Mouse (Mus musculus) telencephalon, adult 2 months (tissue): ENCODE data around the gene Adamtsl3.

Source experiments
- DNase-seq: peaks from one replicate; pipeline ENCODE4 v3.0.0-alpha.2; 2011; ENCODE audit warnings: low read depth, low spot score

The Adamtsl3 gene

GRCm38 (mm10) chr7:82422561-82422960 is 87.1 kb downstream of the Adamtsl3 start:
- no peak for DNase-seq

- no peak for DNase-seq
These were observed 88.1 kb downstream of the Adamtsl3 start for GRCm38 (mm10) chr7:82423602-82424001.

GRCm38 (mm10) chr7:82424281-82424680 is 88.8 kb downstream of the Adamtsl3 start:
- no peak for DNase-seq

GRCm38 (mm10) chr7:82425374-82425773 is 89.9 kb downstream of the Adamtsl3 start:
- no peak for DNase-seq

GRCm38 (mm10) chr7:82429447-82429846 is 94.0 kb downstream of the Adamtsl3 start:
- no peak for DNase-seq

- DNase-seq, result no peak
These were observed 96.1 kb downstream of the Adamtsl3 start for GRCm38 (mm10) chr7:82431572-82431971.

DNA sequence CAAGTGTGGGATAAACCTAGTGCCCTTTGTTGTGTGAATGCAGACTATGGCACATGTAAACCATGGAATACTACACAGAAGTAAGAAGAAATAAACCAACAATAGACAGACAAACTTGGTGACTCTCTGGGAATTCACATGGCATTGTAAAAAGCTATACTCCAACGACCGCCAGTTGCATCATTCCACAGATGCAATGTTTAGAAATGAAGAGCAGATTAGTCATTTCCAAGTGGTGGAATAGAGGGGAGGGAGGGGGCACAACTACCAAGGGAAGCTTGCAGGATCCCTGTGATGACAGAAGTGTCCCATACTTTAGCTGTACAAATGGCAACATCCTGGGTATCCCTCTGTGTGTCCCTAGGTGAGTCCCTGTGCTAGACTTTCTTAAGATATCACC is 97.7 kb downstream of the Adamtsl3 start:
- no peak for DNase-seq

- no peak for DNase-seq
These were observed 122.9 kb downstream of the Adamtsl3 start for GRCm38 (mm10) chr7:82458376-82458775.

- DNase-seq, result no peak
These were observed 127.5 kb downstream of the Adamtsl3 start for GRCm38 (mm10) chr7:82462921-82463523.

DNA sequence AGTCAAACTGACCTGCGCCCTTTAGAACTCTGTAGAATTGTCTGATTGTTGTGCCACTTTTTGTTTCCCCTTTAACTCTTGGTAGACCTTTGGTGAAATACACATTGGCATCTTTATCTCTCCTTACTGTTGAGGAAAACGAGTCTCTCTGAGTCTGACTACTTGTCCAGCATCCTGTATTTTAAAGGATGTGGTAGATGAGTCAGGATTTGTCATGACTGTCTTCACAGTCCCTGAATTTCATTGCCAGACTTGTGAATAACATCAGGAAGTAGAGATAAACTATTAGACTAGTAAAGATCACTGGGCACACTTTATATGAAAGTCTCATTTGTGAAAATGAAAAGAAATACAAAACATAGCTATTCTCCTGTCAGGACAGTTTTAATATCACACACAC is 128.9 kb downstream of the Adamtsl3 start:
- no peak for DNase-seq

DNA sequence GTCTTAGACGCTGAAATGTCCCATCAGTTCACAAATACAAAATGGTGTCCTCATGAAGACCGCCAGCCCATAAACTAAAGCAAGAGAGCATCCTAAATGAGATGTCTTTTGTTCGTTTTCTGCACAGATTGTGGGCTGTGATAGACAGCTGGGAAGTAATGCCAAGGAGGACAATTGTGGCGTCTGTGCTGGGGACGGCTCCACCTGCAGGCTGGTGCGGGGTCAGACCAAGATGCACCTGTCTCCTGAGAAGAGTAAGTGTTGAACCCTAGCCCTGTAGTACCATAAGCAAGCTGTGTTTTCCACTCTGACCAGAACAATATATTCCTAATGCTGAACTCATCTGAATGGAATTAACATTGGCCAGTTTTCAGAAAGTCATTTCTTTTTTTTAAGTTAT is 129.9 kb downstream of the Adamtsl3 start:
- no peak for DNase-seq

GRCm38 (mm10) chr7:82476441-82477221 is 141.1 kb downstream of the Adamtsl3 start:
- DNase-seq, result no peak

DNA sequence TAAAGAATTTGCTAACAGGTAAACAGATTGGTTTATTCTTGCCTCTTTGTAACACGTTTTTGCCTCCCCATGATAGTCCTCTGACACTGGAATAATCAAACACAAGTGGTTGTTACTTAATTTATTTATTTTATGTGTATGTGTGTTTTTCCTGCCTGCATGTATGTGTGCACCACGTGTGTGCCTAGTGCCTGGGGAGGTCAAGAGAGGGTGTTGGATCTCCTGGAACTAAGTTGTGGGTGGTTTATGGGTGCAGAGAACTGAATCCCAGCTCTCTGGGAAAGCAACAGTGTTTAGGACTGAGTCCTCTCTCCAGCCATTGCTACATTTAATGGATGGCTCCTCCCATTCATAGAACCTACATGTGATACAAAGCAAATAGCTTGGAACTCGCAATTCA is 143.0 kb downstream of the Adamtsl3 start:
- DNase-seq, result no peak

DNA sequence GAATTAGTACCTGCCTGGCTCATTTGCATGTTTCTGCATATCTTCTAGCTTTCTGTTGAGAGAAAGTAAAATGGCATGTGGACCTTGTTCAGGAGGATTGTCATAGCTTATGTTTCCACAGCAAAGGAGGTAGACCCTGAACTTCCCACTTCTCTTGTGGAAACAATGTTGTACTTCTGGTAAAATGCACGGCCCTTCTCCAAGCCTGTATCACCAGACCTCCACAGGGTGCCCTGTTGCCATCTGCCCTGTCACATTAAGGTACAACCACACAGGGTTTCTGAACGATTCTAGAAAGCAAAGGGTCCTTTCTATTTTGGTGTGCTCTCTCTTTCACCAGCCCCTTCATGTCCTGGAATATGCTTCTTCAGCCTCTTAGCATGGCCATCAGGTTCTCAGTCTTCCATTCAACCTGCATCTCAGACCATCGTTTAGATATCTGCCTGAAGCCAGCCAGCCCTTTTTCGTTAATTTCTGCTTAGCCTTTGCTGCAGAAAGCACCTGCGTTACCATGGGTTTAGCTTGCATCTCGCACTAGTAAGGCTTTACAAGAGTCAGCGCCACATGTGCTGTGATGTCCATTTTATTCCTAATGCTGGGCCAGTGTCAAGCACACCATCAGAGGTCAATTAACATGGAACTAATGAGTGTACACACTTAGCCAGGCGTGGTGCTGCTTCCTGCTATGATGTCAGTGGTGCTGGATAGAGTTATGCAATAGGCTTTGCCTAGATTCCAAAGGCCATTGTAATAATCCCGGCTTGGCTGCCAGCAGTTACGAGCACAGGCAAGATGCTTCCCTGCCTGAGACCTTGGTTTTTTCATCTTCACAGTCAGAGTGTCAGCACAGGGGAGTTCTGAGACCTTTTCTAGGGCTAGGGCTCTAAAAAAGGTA is 143.6 kb downstream of the Adamtsl3 start:
- DNase-seq, result no peak

GRCm38 (mm10) chr7:82483426-82483825 is 147.9 kb downstream of the Adamtsl3 start:
- DNase-seq, result no peak

DNA sequence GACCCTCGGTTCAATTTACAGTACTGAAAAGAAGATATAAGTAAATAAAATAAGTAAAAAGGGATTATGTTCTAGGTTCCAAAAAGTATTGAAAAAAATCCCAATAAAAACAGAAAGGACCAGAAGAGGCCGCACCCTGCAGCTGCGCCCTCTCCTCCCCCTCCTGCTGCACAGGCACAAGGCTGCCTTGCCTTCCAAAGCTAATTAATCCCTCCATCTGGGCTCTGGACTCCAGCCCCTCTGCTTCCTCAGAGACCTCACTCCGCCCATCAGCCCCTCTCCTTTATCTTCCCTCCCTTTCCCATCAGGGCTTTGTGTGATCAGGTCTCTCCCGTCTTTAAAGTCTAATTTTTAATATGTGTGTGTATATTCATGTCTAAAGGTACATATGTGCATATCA is 149.3 kb downstream of the Adamtsl3 start:
- no peak for DNase-seq

- no peak for DNase-seq
These were observed 150.0 kb downstream of the Adamtsl3 start for GRCm38 (mm10) chr7:82485344-82485954.

- no peak for DNase-seq
These were observed 155.5 kb downstream of the Adamtsl3 start for GRCm38 (mm10) chr7:82491018-82491417.

DNA sequence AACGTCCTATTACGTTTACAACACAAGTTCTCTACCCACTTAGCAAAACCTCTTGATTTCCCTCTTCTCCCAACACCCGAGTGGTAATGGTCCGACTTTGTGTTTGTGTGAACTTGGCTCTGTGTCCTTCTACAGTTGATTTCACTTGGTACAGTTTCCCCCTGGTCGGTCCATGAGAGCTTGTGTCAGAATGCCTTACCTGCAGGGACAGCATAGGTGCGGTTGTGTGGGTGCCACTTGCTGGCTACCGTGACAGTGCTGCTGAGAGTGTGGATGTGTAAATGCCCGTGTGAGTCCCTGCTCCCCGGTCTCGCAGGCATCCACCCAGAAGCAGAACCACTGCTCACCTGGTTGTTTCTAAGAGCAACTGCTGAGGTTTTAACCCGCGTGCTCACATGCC is 157.4 kb downstream of the Adamtsl3 start:
- no peak for DNase-seq

GRCm38 (mm10) chr7:82494220-82494619 is 158.7 kb downstream of the Adamtsl3 start:
- no peak for DNase-seq

DNA sequence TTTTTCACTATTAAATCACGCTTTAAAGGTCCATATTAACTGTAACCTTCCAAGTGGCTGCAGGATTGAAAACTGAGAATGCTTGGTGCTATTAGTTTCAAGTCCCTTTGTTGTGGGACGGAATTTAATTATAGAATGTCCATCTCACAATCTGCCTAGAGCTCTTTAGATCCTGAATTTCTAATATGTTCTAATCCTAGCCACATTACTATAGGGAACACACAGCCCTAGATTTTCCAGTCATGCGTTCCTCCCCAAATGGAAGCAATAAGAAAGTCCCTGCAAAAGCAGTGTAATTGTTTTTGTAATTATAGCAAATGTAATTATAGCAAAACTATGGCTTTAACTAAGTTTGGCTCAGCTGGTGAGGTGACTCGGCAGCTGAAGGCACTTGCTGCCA is 161.6 kb downstream of the Adamtsl3 start:
- no peak for DNase-seq

GRCm38 (mm10) chr7:82501306-82501705 is 165.8 kb downstream of the Adamtsl3 start:
- peak; percentile 80 for DNase-seq
